Mouse (Mus musculus) stomach, embryonic 16.5 days (tissue): Measurements from ENCODE around the gene Gba2. TPM values are rescaled to one million over a fixed set of nuclear protein-coding genes. Genes with fewer than 3 reads are reported as not detected.

Source experiments
- ATAC-seq: fragments of 200-750 bp; cut with Nextera tagmentation; 2 replicates; pipeline ENCODE4 v1.8.0; 2017; ENCODE audit warnings: moderate number of reproducible peaks, moderate TSS enrichment; ENCODE audit not compliant: insufficient read depth, low FRiP score
- H3K27ac ChIP-seq: fragments of 300-500 bp; sonication (generic); 2 replicates; pipeline ENCODE4 v1.5.1; 2014; ENCODE audit warnings: low read length
- H3K27me3 ChIP-seq: fragments of 300-500 bp; sonication (generic); 2 replicates; pipeline ENCODE4 v1.6.1; 2014; ENCODE audit warnings: low read length, control low read depth, mixed read lengths; ENCODE audit not compliant: control insufficient read depth, insufficient read depth
- H3K36me3 ChIP-seq: fragments of 300-500 bp; sonication (generic); 2 replicates; pipeline ENCODE4 v1.6.1; 2014; ENCODE audit warnings: low read length; ENCODE audit not compliant: control insufficient read depth, insufficient read depth
- H3K4me1 ChIP-seq: fragments of 300-500 bp; sonication (generic); 2 replicates; pipeline ENCODE4 v1.6.1; 2014; ENCODE audit warnings: low read length, control low read depth, mixed read lengths; ENCODE audit not compliant: control insufficient read depth, insufficient read depth
- H3K4me2 ChIP-seq: fragments of 300-500 bp; sonication (generic); 2 replicates; pipeline ENCODE4 v1.6.1; 2014; ENCODE audit warnings: low read depth, low read length, mixed read lengths
- H3K4me3 ChIP-seq: fragments of 300-500 bp; sonication (generic); replicated peaks from 2 replicates; pipeline ENCODE4 v1.5.1; 2014; ENCODE audit warnings: mild to moderate bottlenecking, low read length
- H3K9ac ChIP-seq: fragments of 300-500 bp; sonication (generic); 2 replicates; pipeline ENCODE4 v1.6.1; 2014; ENCODE audit warnings: low read length
- H3K9me3 ChIP-seq: fragments of 300-500 bp; sonication (generic); replicated peaks from 2 replicates; pipeline ENCODE4 v1.6.1; 2016; ENCODE audit warnings: low read length, control low read depth; ENCODE audit not compliant: control insufficient read depth
- WGBS: fragments of 180-500 bp; shearing (Covaris S2); extraction: QIAGEN DNeasy Blood & Tissue Kit; methylation state at CpG from one replicate; pipeline ENCODE4 v1.1.7; 2014; 5-methylcytosine and 5-hydroxymethylcytosine counted together
- polyA plus RNA-seq: library from polyadenylated mRNA; unstranded; fragments of >200 nt; fragmentation: Nextera tagmentation; extraction: Ambion mirVana; gene quantifications from 2 replicates; pipeline ENCODE4 v1.2.1, GENCODE M21; 2015

The Gba2 gene
- polyA plus RNA-seq, 1 experiment from 2014 or later: 14.2 TPM

DNA sequence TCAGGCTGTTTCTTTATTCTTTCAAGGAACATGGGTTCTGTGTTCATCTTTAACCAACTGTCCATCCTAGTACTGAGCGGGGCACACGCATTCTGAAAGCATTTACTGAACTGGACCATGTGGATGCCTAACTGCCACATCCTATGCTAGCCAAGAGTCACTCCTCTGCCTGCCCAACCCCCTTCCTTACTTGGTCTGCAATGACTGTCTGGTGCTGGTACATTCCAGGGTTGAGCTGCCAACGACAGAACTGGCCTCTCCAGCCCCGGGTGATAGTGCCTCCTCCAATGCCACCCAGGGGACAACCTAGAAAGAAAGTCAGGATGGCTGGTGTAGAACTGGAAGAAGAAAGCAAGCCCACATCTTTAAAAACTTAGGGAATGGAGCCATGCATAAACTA, 5.1 kb downstream of the Gba2 start:
- Histone ChIP-seq H3K27me3 (no peaks in the 10 kb centered on the region), H3K36me3 (peaks cover 2% of the 10 kb centered on the region), H3K9me3 (no peaks in the 10 kb centered on the region), H3K4me3 (no peak overlapping the region), H3K4me1 (peaks cover 26% of the 10 kb centered on the region), H3K4me2 (no peak overlapping the region), H3K9ac (no peak overlapping the region), H3K27ac (no peak overlapping the region)
- no peak for ATAC-seq
- 88% methylated on average over 4 of the region's 4 CpGs for WGBS

GRCm38 (mm10) chr4:43571395-43572045, 7.2 kb downstream of the Gba2 start:
- no peak overlapping the region for H3K4me2 ChIP-seq
- ATAC-seq: no peak
- H3K27me3 ChIP-seq: no peaks in the 10 kb centered on the region
- H3K9me3 ChIP-seq: no peaks in the 10 kb centered on the region
- H3K27ac ChIP-seq: no peak overlapping the region
- WGBS: 86% methylated on average over 6 of the region's 6 CpGs
- no peak overlapping the region for H3K4me3 ChIP-seq
- peaks cover 11% of the 10 kb centered on the region for H3K4me1 ChIP-seq
- H3K9ac ChIP-seq: no peak overlapping the region
- H3K36me3 ChIP-seq: peaks cover 20% of the 10 kb centered on the region

- Histone ChIP-seq H3K27me3 (no peaks in the 10 kb centered on the region), H3K27ac (no peak overlapping the region), H3K4me1 (peaks cover 11% of the 10 kb centered on the region), H3K9ac (no peak overlapping the region), H3K36me3 (peaks cover 34% of the 10 kb centered on the region), H3K4me2 (no peak overlapping the region), H3K4me3 (no peak overlapping the region), H3K9me3 (no peaks in the 10 kb centered on the region)
- 96% methylated on average over 9 of the region's 9 CpGs for WGBS
- no peak for ATAC-seq
Measured at GRCm38 (mm10) chr4:43567140-43567539, 11.5 kb downstream of the Gba2 start.

- no peak for ATAC-seq
- H3K27ac ChIP-seq: no peak overlapping the region
- H3K4me2 ChIP-seq: no peak overlapping the region; the same call in 1 of the 2 replicates
- H3K9me3 ChIP-seq: no peaks in the 10 kb centered on the region
- no peaks in the 10 kb centered on the region for H3K27me3 ChIP-seq
- peaks cover 31% of the 10 kb centered on the region for H3K4me1 ChIP-seq
- H3K9ac ChIP-seq: no peak overlapping the region
- 35% methylated on average over 2 of the region's 2 CpGs for WGBS
- H3K4me3 ChIP-seq: no peak overlapping the region
- H3K36me3 ChIP-seq: peaks cover 34% of the 10 kb centered on the region
Measured at GRCm38 (mm10) chr4:43564231-43564630, 14.4 kb downstream of the Gba2 start.

GRCm38 (mm10) chr4:43563601-43563875, 15.1 kb downstream of the Gba2 start:
- 71% methylated on average over 4 of the region's 4 CpGs for WGBS
- Histone ChIP-seq H3K36me3 (peaks cover 31% of the 10 kb centered on the region), H3K9me3 (no peaks in the 10 kb centered on the region), H3K4me2 (peak overlapping the region; percentile 88), H3K4me3 (peak overlapping the region; percentile 93), H3K27me3 (no peaks in the 10 kb centered on the region), H3K4me1 (peaks cover 38% of the 10 kb centered on the region), H3K27ac (peak overlapping the region; percentile 100; the same call in 1 of the 2 replicates), H3K9ac (peak overlapping the region; percentile 98)
- no peak for ATAC-seq

GRCm38 (mm10) chr4:43562769-43563600, 15.7 kb downstream of the Gba2 start:
- ATAC-seq: no peak
- H3K27me3 ChIP-seq: no peaks in the 10 kb centered on the region

DNA sequence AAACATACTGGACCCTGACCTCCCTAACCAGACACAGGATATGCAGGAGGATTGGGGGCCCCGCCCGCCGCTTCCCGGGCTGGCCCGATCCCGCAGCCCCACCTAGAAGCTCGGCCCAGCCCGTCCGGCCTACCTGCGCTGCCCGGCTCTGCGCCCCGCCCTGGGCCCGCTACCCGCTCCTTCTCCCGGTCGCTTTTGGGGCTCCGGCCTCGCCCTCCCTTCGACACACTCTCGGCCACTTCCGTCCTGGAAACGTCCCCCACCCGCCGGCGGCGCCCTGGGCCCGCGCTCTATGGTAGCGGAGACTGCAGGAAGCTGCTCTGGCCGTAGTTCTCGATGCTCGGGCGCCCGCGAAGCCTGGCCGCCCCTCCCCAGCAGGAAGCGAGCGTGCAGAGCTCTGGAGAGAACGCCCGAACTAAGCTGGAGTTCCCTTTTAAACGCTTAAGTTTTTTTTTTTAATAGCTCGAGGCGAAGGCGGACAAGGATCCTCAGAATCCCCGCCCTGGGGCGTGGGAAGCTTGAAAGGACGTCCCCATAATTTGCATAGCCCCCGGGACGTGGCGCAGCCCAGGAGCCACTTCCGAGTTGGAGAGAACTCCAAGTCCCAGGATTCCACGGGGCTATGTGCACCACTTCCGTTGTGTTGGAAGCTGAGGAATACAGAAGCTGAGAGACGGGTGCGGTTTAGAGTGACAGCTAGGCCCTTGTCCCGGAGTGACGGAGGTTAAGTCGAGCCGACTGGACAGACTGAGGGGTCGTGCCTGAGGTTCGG, 16.5 kb downstream of the Gba2 start, which contains the start of the genes Creb3 and Tln1:
Creb3 (plus strand) TSS at position 336 of the 772 bp plus-strand sequence.
Tln1 (minus strand) TSS at position 695 of the 772 bp plus-strand sequence.
- H3K27ac ChIP-seq: peak within 1 kb of the TSS; percentile 100
- peak within 1 kb of the TSS; percentile 98 for H3K9ac ChIP-seq
- peak within 1 kb of the TSS; percentile 96 for H3K4me2 ChIP-seq
- peaks cover 20% of the 10 kb centered on the region; the same call in 1 of the 2 replicates for H3K36me3 ChIP-seq
- under 1% methylated on average over 62 of the region's 62 CpGs for WGBS
- ATAC-seq: peak; percentile 91
- H3K4me3 ChIP-seq: peak within 1 kb of the TSS; percentile 93
- peaks cover 50% of the 10 kb centered on the region for H3K4me1 ChIP-seq
- H3K27me3 ChIP-seq: no peaks in the 10 kb centered on the region
- H3K9me3 ChIP-seq: no peaks in the 10 kb centered on the region

More at GRCm38 (mm10) chr4:43562769-43563600, 15.7 kb downstream of the Gba2 start:
- no peaks in the 10 kb centered on the region for H3K9me3 ChIP-seq
- H3K4me3 ChIP-seq: peak overlapping the region; percentile 93
- 3% methylated on average over 22 of the region's 22 CpGs for WGBS
- peaks cover 27% of the 10 kb centered on the region for H3K36me3 ChIP-seq
- H3K4me2 ChIP-seq: peak overlapping the region; percentile 88
- H3K9ac ChIP-seq: peak overlapping the region; percentile 98
- H3K4me1 ChIP-seq: peaks cover 44% of the 10 kb centered on the region
- peak overlapping the region; percentile 100 for H3K27ac ChIP-seq

GRCm38 (mm10) chr4:43561436-43561996, 17.2 kb downstream of the Gba2 start:
- ATAC-seq: 0 out of 2 replicates have a peak, but pooled peaks have one; percentile 8
- under 1% methylated on average over 16 of the region's 16 CpGs for WGBS

More at GRCm38 (mm10) chr4:43561436-43561996, 17.2 kb downstream of the Gba2 start:
- Histone ChIP-seq H3K36me3 (peaks cover 19% of the 10 kb centered on the region; the same call in 1 of the 2 replicates), H3K4me3 (peak overlapping the region; percentile 93), H3K27ac (peak overlapping the region; percentile 100), H3K27me3 (no peaks in the 10 kb centered on the region), H3K4me2 (peak overlapping the region; percentile 96), H3K9ac (peak overlapping the region; percentile 98), H3K4me1 (peaks cover 50% of the 10 kb centered on the region), H3K9me3 (no peaks in the 10 kb centered on the region)
